Mouse (Mus musculus) liver, postnatal 0 days (tissue): ENCODE measurements at regions not wholly inside any gene's neighbourhood (a gene's known extent, or its start where the extent isn't known, plus 50 kb on each side); places are given as distances from the start of the nearest gene placed in this dataset.

ENCODE experiments used
- CTCF ChIP-seq: sonication (generic); IDR thresholded peaks from 2 replicates; pipeline ENCODE4 v1.5.1; 2016; ENCODE audit warnings: antibody characterized with exemption, low read depth
- EP300 ChIP-seq: IDR thresholded peaks from 2 replicates; pipeline ENCODE4 v1.6.1; 2016; ENCODE audit warnings: antibody characterized with exemption, low read depth, mild to moderate bottlenecking

- no peak for TF ChIP-seq CTCF
- TF ChIP-seq EP300, result no peak
Observed at GRCm38 (mm10) chrX:158615096-158615495, 572.0 kb upstream of the Cnksr2 start.
